Mouse (Mus musculus): ENCODE measurements around the gene Ndn.

- TF ChIP-seq CTCF (IDR thresholded peaks at IDR 0.05; ENCODE audit: borderline replicate concordance, control insufficient read depth, extremely low read depth, insufficient read depth, low read length, poor library complexity) (no peak), POLR2A (IDR thresholded peaks at IDR 0.05; ENCODE audit: control insufficient read depth, extremely low read depth, insufficient read depth, low read length, poor library complexity) (no peak)
These were observed 30.3 kb downstream of the Ndn start, which contains the start of gene Magel2 for GRCm38 (mm10) chr7:62376510-62377304.

Measured in thymus, adult 2 months (tissue).